Mouse (Mus musculus) lung, adult 2 months (tissue): ENCODE measurements around the gene C2cd4c.

Experiments
- CTCF ChIP-seq: fragments of 200-500 bp; IDR thresholded peaks from 2 replicates; pipeline ENCODE4 v1.5.1; 2011; ENCODE audit warnings: mild to moderate bottlenecking, low read length, control low read depth; ENCODE audit not compliant: insufficient read depth
- POLR2A ChIP-seq: fragments of 200-500 bp; IDR thresholded peaks from 2 replicates; pipeline ENCODE4 v1.6.1; 2011; ENCODE audit warnings: low read depth, mild to moderate bottlenecking, control low read depth, low read length, borderline replicate concordance; ENCODE audit errors: extremely low read depth

GRCm38 (mm10) chr10:79661861-79662260 lies 48.0 kb upstream of the C2cd4c start:
- TF ChIP-seq CTCF (no peak), POLR2A (no peak)
